Mouse (Mus musculus): ENCODE measurements at regions not wholly inside any gene's neighbourhood (a gene's known extent, or its start where the extent isn't known, plus 50 kb on each side); places are given as distances from the start of the nearest gene placed in this dataset.

GRCm38 (mm10) chr1:13795196-13795595 is 2297.9 kb downstream of the 4930444P10Rik start:
- H3K9ac ChIP-seq, result no peak overlapping the region
- 0 out of 2 replicates have a peak, but pooled peaks cover 7% of the 10 kb centered on the region for H3K9me3 ChIP-seq
- ATAC-seq (ENCODE audit: low FRiP score), result no peak
- no peaks in the 10 kb centered on the region for H3K36me3 ChIP-seq (replicated peaks)
- no peak overlapping the region for H3K4me2 ChIP-seq
- no peak overlapping the region for H3K27ac ChIP-seq
- H3K4me3 ChIP-seq (replicated peaks), result no peak overlapping the region
- no peaks in the 10 kb centered on the region for H3K4me1 ChIP-seq
- no peaks in the 10 kb centered on the region for H3K27me3 ChIP-seq

- no peak overlapping the region for H3K9ac ChIP-seq
- no peak overlapping the region for H3K4me2 ChIP-seq
- no peak overlapping the region for H3K4me3 ChIP-seq (replicated peaks)
Measured at GRCm38 (mm10) chr1:13789318-13790085, 2303.6 kb downstream of the 4930444P10Rik start.

GRCm38 (mm10) chr1:13787016-13787415 is 2306.1 kb downstream of the 4930444P10Rik start:
- no peak overlapping the region for H3K4me2 ChIP-seq
- ATAC-seq (ENCODE audit: low FRiP score), result no peak
- whole genome bisulfite sequencing, result 45% methylated on average over 2 of the region's 2 CpGs
- H3K4me1 ChIP-seq, result peaks cover 2% of the 10 kb centered on the region; the same call in 1 of the 2 replicates
- no peak overlapping the region for H3K4me3 ChIP-seq (replicated peaks)
- H3K27ac ChIP-seq, result no peak overlapping the region
- H3K9me3 ChIP-seq, result 0 out of 2 replicates have a peak, but pooled peaks cover 7% of the 10 kb centered on the region
- H3K36me3 ChIP-seq (replicated peaks), result no peaks in the 10 kb centered on the region
- H3K27me3 ChIP-seq, result peaks cover 3% of the 10 kb centered on the region; the same call in 1 of the 2 replicates
- H3K9ac ChIP-seq, result no peak overlapping the region

More at GRCm38 (mm10) chr1:13789318-13790085, 2303.6 kb downstream of the 4930444P10Rik start:
- Histone ChIP-seq H3K4me1 (peaks cover 2% of the 10 kb centered on the region; the same call in 1 of the 2 replicates), H3K36me3 (replicated peaks) (no peaks in the 10 kb centered on the region), H3K9me3 (0 out of 2 replicates have a peak, but pooled peaks cover 7% of the 10 kb centered on the region), H3K27me3 (no peaks in the 10 kb centered on the region), H3K27ac (no peak overlapping the region)
- ATAC-seq (ENCODE audit: low FRiP score), result peak; percentile 90
- 39% methylated on average over 13 of the region's 13 CpGs for WGBS

- no peak overlapping the region for H3K4me3 ChIP-seq (replicated peaks)
- no peak overlapping the region for H3K27ac ChIP-seq
- H3K27me3 ChIP-seq, result peaks cover 3% of the 10 kb centered on the region; the same call in 1 of the 2 replicates
- no peak overlapping the region for H3K4me2 ChIP-seq
- no peaks in the 10 kb centered on the region for H3K36me3 ChIP-seq (replicated peaks)
- WGBS, result 5% methylated on average over 4 of the region's 4 CpGs
- no peak overlapping the region for H3K9ac ChIP-seq
- ATAC-seq (ENCODE audit: low FRiP score), result no peak
- H3K9me3 ChIP-seq, result no peaks in the 10 kb centered on the region
- H3K4me1 ChIP-seq, result peaks cover 1% of the 10 kb centered on the region; the same call in 1 of the 2 replicates
Measured at GRCm38 (mm10) chr1:13784396-13784795, 2308.7 kb downstream of the 4930444P10Rik start.

GRCm38 (mm10) chr1:13782633-13783032 is 2310.5 kb downstream of the 4930444P10Rik start:
- Histone ChIP-seq H3K27ac (no peak overlapping the region), H3K27me3 (peaks cover 3% of the 10 kb centered on the region; the same call in 1 of the 2 replicates), H3K9ac (no peak overlapping the region), H3K36me3 (replicated peaks) (no peaks in the 10 kb centered on the region), H3K9me3 (no peaks in the 10 kb centered on the region), H3K4me2 (no peak overlapping the region), H3K4me1 (no peaks in the 10 kb centered on the region), H3K4me3 (replicated peaks) (no peak overlapping the region)
- WGBS, result 91% methylated on average over 3 of the region's 3 CpGs
- ATAC-seq (ENCODE audit: low FRiP score), result no peak

- Histone ChIP-seq H3K27ac (no peak overlapping the region), H3K4me1 (no peaks in the 10 kb centered on the region), H3K4me2 (no peak overlapping the region), H3K27me3 (no peaks in the 10 kb centered on the region), H3K4me3 (replicated peaks) (no peak overlapping the region), H3K9ac (no peak overlapping the region), H3K36me3 (replicated peaks) (no peaks in the 10 kb centered on the region), H3K9me3 (no peaks in the 10 kb centered on the region)
- WGBS, result 44% methylated on average over 2 of the region's 2 CpGs
- ATAC-seq (ENCODE audit: low FRiP score), result no peak
Measured at GRCm38 (mm10) chr1:13772106-13772505, 2321.0 kb downstream of the 4930444P10Rik start.

- Histone ChIP-seq H3K4me1 (no peaks in the 10 kb centered on the region), H3K27me3 (no peaks in the 10 kb centered on the region), H3K9ac (no peak overlapping the region), H3K27ac (no peak overlapping the region), H3K4me2 (no peak overlapping the region), H3K4me3 (replicated peaks) (no peak overlapping the region), H3K9me3 (no peaks in the 10 kb centered on the region), H3K36me3 (replicated peaks) (no peaks in the 10 kb centered on the region)
- WGBS, result 78% methylated on average over 10 of the region's 10 CpGs
- ATAC-seq (ENCODE audit: low FRiP score), result no peak
Measured at GRCm38 (mm10) chr1:13771014-13771463, 2322.1 kb downstream of the 4930444P10Rik start.

GRCm38 (mm10) chr1:13752479-13752878 is 2338.6 kb downstream of the A830018L16Rik start:
- no peak overlapping the region for H3K27ac ChIP-seq
- H3K4me1 ChIP-seq, result no peaks in the 10 kb centered on the region
- no peaks in the 10 kb centered on the region for H3K9me3 ChIP-seq
- no peak overlapping the region for H3K9ac ChIP-seq
- no peak for ATAC-seq (ENCODE audit: low FRiP score)
- 85% methylated on average over 1 of the region's 1 CpGs for WGBS
- H3K27me3 ChIP-seq, result no peaks in the 10 kb centered on the region
- no peak overlapping the region for H3K4me2 ChIP-seq
- no peaks in the 10 kb centered on the region for H3K36me3 ChIP-seq (replicated peaks)
- no peak overlapping the region for H3K4me3 ChIP-seq (replicated peaks)

- no peak overlapping the region for H3K9ac ChIP-seq
- H3K9me3 ChIP-seq, result no peaks in the 10 kb centered on the region
- no peak overlapping the region for H3K4me3 ChIP-seq (replicated peaks)
- no peaks in the 10 kb centered on the region for H3K36me3 ChIP-seq (replicated peaks)
- no peak overlapping the region for H3K27ac ChIP-seq
- no peak overlapping the region for H3K4me2 ChIP-seq
- H3K27me3 ChIP-seq, result no peaks in the 10 kb centered on the region
- 94% methylated on average over 1 of the region's 1 CpGs for WGBS
- H3K4me1 ChIP-seq, result no peaks in the 10 kb centered on the region
- no peak for ATAC-seq (ENCODE audit: low FRiP score)
Measured at GRCm38 (mm10) chr1:13751381-13751780, 2337.5 kb downstream of the A830018L16Rik start.
